In the genomic region with DNA sequence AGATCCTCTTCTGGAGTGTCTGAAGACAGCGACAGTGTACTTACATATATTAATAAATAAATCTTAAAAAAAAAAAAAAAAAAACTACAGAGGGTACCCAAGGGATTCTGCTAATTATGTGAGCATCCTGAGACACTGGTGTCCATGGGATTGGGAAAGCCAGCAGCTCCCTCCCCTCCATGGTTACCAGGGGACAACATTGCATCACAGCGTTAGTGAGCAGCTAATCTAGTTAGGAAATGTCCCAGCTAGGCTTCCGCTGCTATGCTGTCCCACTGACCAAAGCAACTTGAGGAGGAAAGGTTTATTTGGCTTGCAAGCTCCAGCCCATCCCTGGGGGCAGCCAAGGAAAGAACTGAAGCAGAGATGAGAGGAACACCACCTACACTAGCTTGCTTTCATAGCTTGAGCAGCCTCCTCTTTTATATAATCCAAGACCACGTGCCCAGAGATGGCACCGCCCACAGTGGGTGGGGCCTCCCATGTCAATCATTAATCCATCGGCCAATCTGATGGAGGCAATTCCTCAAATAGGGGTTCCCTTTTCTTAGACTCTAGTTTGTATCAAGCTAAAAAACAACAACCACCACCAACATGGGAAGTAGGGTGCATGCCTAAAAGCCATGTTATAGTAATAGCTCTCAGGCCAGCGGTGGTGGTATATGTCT, we compare ENCODE assay signal across 23 mouse cellular contexts. TPM values are rescaled to one million over a fixed set of nuclear protein-coding genes. Genes with fewer than 3 reads are reported as not detected.
A peak's percentile ranks its signal among the peaks of the same experiment; 100 is the strongest.
DNase-seq lines count a peak whose midpoint lies in the region; ATAC-seq and TF ChIP-seq lines count a peak whose summit lies in the region.
"Had no signal": no experiment of that assay in that cellular context is flagged by ENCODE, and none has a peak within 500 bp of the region (broad histone marks: within the 10 kb centered on the region; RNA-seq: fewer than 3 reads in every experiment).

No protein-coding gene starts in this region.

- H3K4me2 ChIP-seq in liver, postnatal 0 days (ENCODE audit: low read depth, low read length), result no peak overlapping the region
- H3K4me2 ChIP-seq in hindbrain, embryonic 14.5 days (replicated peaks), result no peak overlapping the region
- H3K4me2 ChIP-seq: embryonic facial prominence, embryonic 15.5 days; heart, embryonic 12.5 days had no signal

- ATAC-seq in liver, postnatal 0 days, result peak; percentile 86
- peak; percentile 30 for ATAC-seq in granulocyte monocyte progenitor cell, adult 5-6 weeks (replicated peaks; ENCODE audit: poor library complexity, severe bottlenecking)
- ATAC-seq in hindbrain, embryonic 14.5 days (ENCODE audit: low FRiP score), result no peak
- ATAC-seq: forebrain, embryonic 14.5 days; hindbrain, embryonic 16.5 days; inflammation-experienced regulatory T-cells, adult 6 months; intestine, postnatal 0 days had no signal

- 67% methylated on average over 7 of the region's 7 CpGs for WGBS in liver, postnatal 0 days (ENCODE audit: insufficient replicate concordance)
- 78% methylated on average over 7 of the region's 7 CpGs for WGBS in hindbrain, embryonic 14.5 days

- H3K36me3 ChIP-seq in liver, postnatal 0 days (replicated peaks; ENCODE audit: insufficient read depth, low read length), result no peaks in the 10 kb centered on the region
- no peaks in the 10 kb centered on the region for H3K36me3 ChIP-seq in hindbrain, embryonic 14.5 days (replicated peaks; ENCODE audit: control insufficient read depth, insufficient read depth)
- H3K36me3 ChIP-seq: embryonic facial prominence, embryonic 15.5 days; heart, embryonic 12.5 days had no signal

- no peaks in the 10 kb centered on the region for H3K27me3 ChIP-seq in liver, postnatal 0 days (ENCODE audit: insufficient read depth, low read length)
- no peaks in the 10 kb centered on the region for H3K27me3 ChIP-seq in hindbrain, embryonic 14.5 days (ENCODE audit: control insufficient read depth, insufficient read depth, low read length)
- H3K27me3 ChIP-seq: embryonic facial prominence, embryonic 15.5 days; heart, embryonic 12.5 days had no signal

- TF ChIP-seq EP300 in liver, postnatal 0 days (IDR thresholded peaks at IDR 0.05; ENCODE audit: low read depth), result no peak

- H3K4me3 ChIP-seq in liver, postnatal 0 days (ENCODE audit: low read depth, low read length), result no peak overlapping the region
- no peak overlapping the region for H3K4me3 ChIP-seq in hindbrain, embryonic 14.5 days (replicated peaks; ENCODE audit: low read length)
- H3K4me3 ChIP-seq: embryonic facial prominence, embryonic 15.5 days; erythroblast, embryonic 14.5 days; forebrain, embryonic 10.5 days; heart, embryonic 12.5 days had no signal

- no peak overlapping the region for H3K9ac ChIP-seq in liver, postnatal 0 days (replicated peaks)
- no peak overlapping the region for H3K9ac ChIP-seq in hindbrain, embryonic 14.5 days
- H3K9ac ChIP-seq: embryonic facial prominence, embryonic 15.5 days; heart, embryonic 12.5 days had no signal

- no peaks in the 10 kb centered on the region; the same call in 1 of the 2 replicates for H3K4me1 ChIP-seq in liver, postnatal 0 days (ENCODE audit: insufficient read depth)
- H3K4me1 ChIP-seq in hindbrain, embryonic 14.5 days (replicated peaks; ENCODE audit: control insufficient read depth, insufficient read depth, low read length), result peaks cover 23% of the 10 kb centered on the region

- TF ChIP-seq CTCF in liver, postnatal 0 days (IDR thresholded peaks at IDR 0.05; ENCODE audit: low read depth), result no peak

- H3K27ac ChIP-seq in liver, postnatal 0 days (ENCODE audit: low read depth), result no peak overlapping the region
- H3K27ac ChIP-seq in hindbrain, embryonic 14.5 days, result no peak overlapping the region
- H3K27ac ChIP-seq: embryonic facial prominence, embryonic 15.5 days; forebrain, embryonic 10.5 days had no signal

- peak; percentile 89 for DNase-seq in heart, adult 11 months
- no peak for DNase-seq in heart, adult 9 months (ENCODE audit: low spot score in 2 of 2)
- peak; percentile 27 for DNase-seq in liver, postnatal 0 days
- no peak for DNase-seq in liver
- peak; percentile 30 for DNase-seq in R1 (ENCODE audit: low read depth, low spot score)
- no peak for DNase-seq in hindbrain, embryonic 14.5 days (ENCODE audit: low spot score)
- DNase-seq in B cell, adult 2 months, result no peak
- DNase-seq: adrenal gland, adult 2 months; adrenal gland, postnatal 25 days; cerebellum, adult 2 months; cerebellum, postnatal 10 days; embryo, embryonic 11 days; gastrocnemius, postnatal 10 days; heart, postnatal 36 days had no signal

- H3K9me3 ChIP-seq in liver, postnatal 0 days (ENCODE audit: low read length), result no peaks in the 10 kb centered on the region
- H3K9me3 ChIP-seq in hindbrain, embryonic 14.5 days (ENCODE audit: control insufficient read depth, low read length), result no peaks in the 10 kb centered on the region
- H3K9me3 ChIP-seq: embryonic facial prominence, embryonic 15.5 days; forebrain, embryonic 10.5 days; heart, embryonic 12.5 days had no signal

RNA-seq across cellular contexts. Expression of a gene that starts 17.7 kb away (rescaled TPM):
- 0.13 and 0.18 TPM in 2 replicates for polyA plus RNA-seq in liver, postnatal 0 days (2015; fragmentation: Nextera tagmentation; extraction: Ambion mirVana)
- 2.0 and 2.2 TPM in 2 replicates for total RNA-seq in granulocyte monocyte progenitor cell, adult 5-6 weeks (2014; fragmentation: Nextera tagmentation)
- 0.15 and 0.22 TPM in 2 replicates for total RNA-seq in granulocyte monocyte progenitor cell, adult 5-6 weeks (2017)
- polyA plus RNA-seq in hindbrain, embryonic 14.5 days (2014; fragmentation: Nextera tagmentation; extraction: Ambion mirVana), result 18.8 and 19.0 TPM in 2 replicates

Comparison
In these comparisons a context has a peak if more than half of its experiments do, and no peak if none do; other contexts are left out.
1. DNase-seq: peak in heart, adult 11 months (single experiment), liver, postnatal 0 days (single experiment) and R1 (single experiment); none in heart, adult 9 months (0 of 2), liver (single experiment), hindbrain, embryonic 14.5 days (single experiment) and B cell, adult 2 months (0 of 2).
2. RNA of a gene that starts 17.7 kb away (polyA plus RNA-seq): 18.8 to 19.0 TPM in hindbrain, embryonic 14.5 days; 0.13 to 0.18 TPM in liver, postnatal 0 days; every median in the first group is over 10 times any median in the second.